Comparison of ENCODE assay signal across 10 mouse cellular contexts in genomic region chr17:8316251-8316650, GRCm38 (mm10). TPM values are rescaled to one million over a fixed set of nuclear protein-coding genes. Genes with fewer than 3 reads are reported as not detected.
DNase-seq lines count a peak whose midpoint lies in the region; TF ChIP-seq lines count a peak whose summit lies in the region.
"Had no signal": no experiment of that assay in that cellular context is flagged by ENCODE, and none has a peak within 500 bp of the region (broad histone marks: within the 10 kb centered on the region; RNA-seq: fewer than 3 reads in every experiment).

No protein-coding gene starts in this region.

- no peaks in the 10 kb centered on the region for H3K27me3 ChIP-seq in MEL (ENCODE audit: control insufficient read depth in 1 of 2, insufficient read depth in 2 of 2, low read length in 2 of 2)

- no peak overlapping the region for H3K4me3 ChIP-seq in MEL (ENCODE audit: control insufficient read depth in 1 of 2, insufficient read depth in 1 of 2, low read depth in 2 of 2, low read length in 2 of 2)
- H3K4me3 ChIP-seq: myocyte had no signal

- TF ChIP-seq EP300 in MEL (IDR thresholded peaks at IDR 0.05; ENCODE audit: low read depth in 1 of 2, low read length in 2 of 2): no peak

- H3K27ac ChIP-seq in MEL (ENCODE audit: control insufficient read depth, low read depth, low read length): no peak overlapping the region

- H3K79me2 ChIP-seq in MEL (ENCODE audit: control insufficient read depth, insufficient read depth, low read length, poor library complexity): peaks cover 50% of the 10 kb centered on the region

- peak; percentile 82 for DNase-seq in heart, adult 11 months
- no peak for DNase-seq in heart, adult 8-10 months (ENCODE audit: low spot score)
- DNase-seq in 3T3-L1 (ENCODE audit: low read depth, low spot score): peak; percentile 17
- peak; percentile 37 for DNase-seq in MEL (ENCODE audit: low read depth, low spot score)
- DNase-seq in lung, postnatal 10 days: peak; percentile 61
- DNase-seq in ovary, postnatal 10 days (ENCODE audit: low spot score): no peak
- no peak for DNase-seq in left cerebral cortex, adult 9 months (ENCODE audit: low spot score in 2 of 2)
- DNase-seq in spleen, adult 18-20 months: no peak
- DNase-seq: heart, postnatal 36 days had no signal

- no peak overlapping the region for H3K9ac ChIP-seq in MEL (ENCODE audit: control insufficient read depth, low read depth, low read length, poor library complexity, severe bottlenecking)

- peaks cover 0 to 1% of the 10 kb centered on the region in 2 experiments; a peak in 2 of 4 replicates for H3K36me3 ChIP-seq in MEL (ENCODE audit: control insufficient read depth in 1 of 2, insufficient read depth in 2 of 2, low read length in 2 of 2)

- peaks cover 3 to 8% of the 10 kb centered on the region in 2 experiments for H3K4me1 ChIP-seq in MEL (ENCODE audit: control insufficient read depth in 1 of 2, insufficient read depth in 2 of 2, low read length in 2 of 2)

- no peak for TF ChIP-seq POLR2A in MEL (IDR thresholded peaks at IDR 0.05; ENCODE audit: control insufficient read depth in 1 of 2, insufficient read depth in 1 of 2, low read depth in 1 of 2, low read length in 2 of 2, poor library complexity in 1 of 2)

- H3K9me3 ChIP-seq in MEL (replicated peaks; ENCODE audit: insufficient read depth, low read length): no peaks in the 10 kb centered on the region

- peak; percentile 28 to 43 (median 30); a peak in 3 of 6 replicates for TF ChIP-seq CTCF in MEL (IDR thresholded peaks at IDR 0.05 in 2 of 3, conservative IDR thresholded peaks at IDR 0.05 in 1 of 3; ENCODE audit: control insufficient read depth in 1 of 3, insufficient read depth in 1 of 3, low read depth in 2 of 3, low read length in 3 of 3, poor library complexity in 1 of 3, severe bottlenecking in 1 of 3)

- peak; percentile 13; the same call in 1 of the 2 replicates for TF ChIP-seq RAD21 in MEL (IDR thresholded peaks at IDR 0.05; ENCODE audit: low read depth, low read length)

TF ChIP-seq in MEL, 35 proteins besides CTCF, POLR2A, EP300 and RAD21:
- no peak for TF ChIP-seq BHLHE40 (IDR thresholded peaks at IDR 0.05; ENCODE audit: borderline replicate concordance, low read depth, low read length)
- TF ChIP-seq ETS1 (IDR thresholded peaks at IDR 0.05; ENCODE audit: low read depth, low read length): no peak
- TF ChIP-seq NELFE (IDR thresholded peaks at IDR 0.05; ENCODE audit: low read depth, low read length): no peak
- TF ChIP-seq MAZ (IDR thresholded peaks at IDR 0.05; ENCODE audit: low read depth, low read length): no peak
- no peak for TF ChIP-seq SMC3 (IDR thresholded peaks at IDR 0.05; ENCODE audit: low read depth, low read length)
- no peak for TF ChIP-seq UBTF (IDR thresholded peaks at IDR 0.05; ENCODE audit: borderline replicate concordance, insufficient read depth, low read depth, low read length)
- no peak for TF ChIP-seq SIN3A (IDR thresholded peaks at IDR 0.05; ENCODE audit: low read length)
- no peak for TF ChIP-seq NRF1 (IDR thresholded peaks at IDR 0.05; ENCODE audit: insufficient read depth, low read depth, low read length, poor library complexity, severe bottlenecking)
- TF ChIP-seq MAX (IDR thresholded peaks at IDR 0.05; ENCODE audit: low read length): no peak
- no peak for TF ChIP-seq CHD1 (IDR thresholded peaks at IDR 0.05; ENCODE audit: low read depth, low read length)
- TF ChIP-seq ZC3H11A (IDR thresholded peaks at IDR 0.05; ENCODE audit: low read depth, low read length): no peak
- no peak for TF ChIP-seq GABPA (IDR thresholded peaks at IDR 0.05; ENCODE audit: low read depth, low read length)

RNA-seq across cellular contexts. Expression of gene Sft2d1, which starts 5.3 kb away (rescaled TPM):
- 10 to 100 TPM; 14.4 to 18.8 (median 16.2) TPM for total RNA-seq in heart, adult 8-10 months (2022)
- total RNA-seq in MEL (2012; rRNA removed): 87.9 and 88.0 TPM in 2 replicates
- polyA plus RNA-seq in MEL (2012; ENCODE audit: insufficient read depth in 1 of 2, insufficient read length in 2 of 2, low read depth in 1 of 2, low replicate concordance in 2 of 2, missing spikeins in 1 of 2): 100 to 1,000 TPM in 1 of 2 experiments, not detected in 1; 101 TPM

RNA-seq across cellular contexts. Expression of gene Prr18, which starts 21.0 kb away (rescaled TPM):
- under 1 TPM in 2 of 4 experiments, not detected in 2; 0.06 to 0.17 TPM for total RNA-seq in heart, adult 8-10 months (2022)
- total RNA-seq in MEL (2012; rRNA removed): 0.03 and 0.04 TPM in 2 replicates
- polyA plus RNA-seq in MEL (2012; ENCODE audit: insufficient read depth in 1 of 2, insufficient read length in 2 of 2, low read depth in 1 of 2, low replicate concordance in 2 of 2, missing spikeins in 1 of 2): under 1 TPM in 1 of 2 experiments, not detected in 1; 0.10 TPM

RNA-seq across cellular contexts. Expression of gene Mpc1, which starts 33.5 kb away (rescaled TPM):
- 100 to 1,000 TPM; 872 to 928 (median 908) TPM for total RNA-seq in heart, adult 8-10 months (2022)
- total RNA-seq in MEL (2012; rRNA removed): 89.6 and 105 TPM in 2 replicates
- polyA plus RNA-seq in MEL (2012; ENCODE audit: insufficient read depth in 1 of 2, insufficient read length in 2 of 2, low read depth in 1 of 2, low replicate concordance in 2 of 2, missing spikeins in 1 of 2): 10 to 100 TPM in 1 of 2 experiments, not detected in 1; 56.2 TPM

RNA-seq across cellular contexts. Expression of gene T2, which starts 39.5 kb away (rescaled TPM):
- under 1 TPM; 0.14 to 0.60 (median 0.41) TPM for total RNA-seq in heart, adult 8-10 months (2022)
- not detected in 2 replicates for total RNA-seq in MEL (2012; rRNA removed)
- polyA plus RNA-seq in MEL (2012; ENCODE audit: insufficient read depth in 1 of 2, insufficient read length in 2 of 2, low read depth in 1 of 2, low replicate concordance in 2 of 2, missing spikeins in 1 of 2): under 1 TPM in 1 of 2 experiments, not detected in 1; 0.15 TPM

Comparison
In these comparisons a context has a peak if more than half of its experiments do, and no peak if none do; other contexts are left out.
1. DNase-seq: peak in heart, adult 11 months (single experiment), 3T3-L1 (single experiment), MEL (single experiment) and lung, postnatal 10 days (single experiment); none in heart, adult 8-10 months (single experiment), ovary, postnatal 10 days (single experiment), left cerebral cortex, adult 9 months (0 of 2) and spleen, adult 18-20 months (0 of 2).